Mouse (Mus musculus) limb, embryonic 14.5 days (tissue): Measurements from ENCODE around the gene Rbfox1. TPM values are rescaled to one million over a fixed set of nuclear protein-coding genes. Genes with fewer than 3 reads are reported as not detected.

Experiments
- ATAC-seq: fragments of 200-750 bp; cut with Nextera tagmentation; 2 replicates; pipeline ENCODE4 v1.8.0; 2017; ENCODE audit warnings: low read depth, moderate number of reproducible peaks, moderate TSS enrichment; ENCODE audit not compliant: low FRiP score
- DNase-seq: peaks from one replicate; pipeline ENCODE4 v3.0.0-alpha.2; 2015; ENCODE audit warnings: low spot score
- H3K27ac ChIP-seq: fragments of 300-500 bp; sonication (generic); replicated peaks from 2 replicates; pipeline ENCODE4 v1.5.1; 2014; ENCODE audit warnings: low read depth, mild to moderate bottlenecking, low read length, moderate library complexity, mixed read lengths
- H3K27me3 ChIP-seq: fragments of 300-500 bp; sonication (generic); 2 replicates; pipeline ENCODE4 v1.6.1; 2014; ENCODE audit warnings: low read length, mixed read lengths; ENCODE audit not compliant: control insufficient read depth, insufficient read depth
- H3K36me3 ChIP-seq: fragments of 300-500 bp; sonication (generic); 2 replicates; pipeline ENCODE4 v1.6.1; 2014; ENCODE audit warnings: mild to moderate bottlenecking, low read length, moderate library complexity, mixed read lengths; ENCODE audit not compliant: control insufficient read depth, insufficient read depth
- H3K4me1 ChIP-seq: fragments of 300-500 bp; sonication (generic); 2 replicates; pipeline ENCODE4 v1.6.1; 2014; ENCODE audit warnings: antibody characterized with exemption, low read length, mixed read lengths; ENCODE audit not compliant: control insufficient read depth, insufficient read depth
- H3K4me2 ChIP-seq: fragments of 300-500 bp; sonication (generic); replicated peaks from 2 replicates; pipeline ENCODE4 v1.6.1; 2014; ENCODE audit warnings: low read depth, mild to moderate bottlenecking, low read length, moderate library complexity; ENCODE audit not compliant: severe bottlenecking
- H3K4me3 ChIP-seq: fragments of 300-500 bp; sonication (generic); replicated peaks from 2 replicates; pipeline ENCODE4 v1.5.1; 2014; ENCODE audit warnings: low read length
- H3K9ac ChIP-seq: fragments of 300-500 bp; sonication (generic); 2 replicates; pipeline ENCODE4 v1.6.1; 2014; ENCODE audit warnings: mild to moderate bottlenecking, low read depth, low read length, moderate library complexity; ENCODE audit not compliant: severe bottlenecking
- H3K9me3 ChIP-seq: fragments of 300-500 bp; sonication (generic); 2 replicates; pipeline ENCODE4 v1.6.1; 2016; ENCODE audit warnings: low read length; ENCODE audit not compliant: control insufficient read depth
- POLR2A ChIP-seq: fragments of 200-500 bp; IDR thresholded peaks from 2 replicates; pipeline ENCODE4 v1.8.0; 2012; ENCODE audit warnings: inconsistent platforms, mild to moderate bottlenecking, moderate library complexity, borderline replicate concordance; ENCODE audit not compliant: insufficient read depth, insufficient read length; ENCODE audit errors: extremely low read depth
- WGBS: fragments of 180-500 bp; shearing (Covaris S2); extraction: QIAGEN DNeasy Blood & Tissue Kit; methylation state at CpG from one replicate; pipeline ENCODE4 v1.1.7; 2014; 5-methylcytosine and 5-hydroxymethylcytosine counted together
- polyA plus RNA-seq, 2 experiments: library from polyadenylated mRNA; depleted of rRNA in 1 of 2; stranded (reverse) in 1 of 2; unstranded in 1 of 2; fragments of >200 nt; fragmentation: Nextera tagmentation in 1 of 2; extraction: Ambion mirVana in 1 of 2; gene quantifications; 2 replicates each; pipeline versions ENCODE4 v1.2.1 to v1.2.3; 2012 to 2014

Rbfox1 gene
- polyA plus RNA-seq, 2 experiments, result 3.8 to 6.0 TPM

DNA sequence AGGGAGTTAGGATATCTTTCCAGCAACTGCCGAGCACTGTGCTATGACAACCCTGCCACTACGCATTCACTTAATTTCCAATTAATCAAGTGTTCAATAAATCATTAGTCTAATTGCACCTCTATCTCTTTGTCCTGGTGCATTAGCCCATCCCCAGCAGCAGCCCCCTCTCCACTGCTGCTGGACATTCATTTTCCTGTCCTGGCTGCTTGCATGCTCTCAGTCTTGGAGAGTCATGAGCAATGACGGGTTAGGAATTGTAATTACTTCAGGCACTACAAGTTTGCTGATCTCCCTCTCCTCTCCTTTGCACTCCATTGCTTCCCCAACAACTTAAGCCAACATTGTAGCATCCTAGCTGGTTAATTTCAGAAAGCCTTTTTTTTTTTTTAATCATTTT, 646.3 kb downstream of the Rbfox1 start:
- ATAC-seq, result no peak
- no peak overlapping the region for H3K4me2 ChIP-seq
- no peaks in the 10 kb centered on the region for H3K36me3 ChIP-seq
- no peaks in the 10 kb centered on the region for H3K9me3 ChIP-seq
- DNase-seq, result no peak
- H3K4me1 ChIP-seq, result no peaks in the 10 kb centered on the region
- no peak overlapping the region for H3K27ac ChIP-seq
- 68% methylated on average over 3 of the region's 3 CpGs for WGBS
- no peak for TF ChIP-seq POLR2A
- H3K9ac ChIP-seq, result no peak overlapping the region
- no peaks in the 10 kb centered on the region for H3K27me3 ChIP-seq
- H3K4me3 ChIP-seq, result no peak overlapping the region

DNA sequence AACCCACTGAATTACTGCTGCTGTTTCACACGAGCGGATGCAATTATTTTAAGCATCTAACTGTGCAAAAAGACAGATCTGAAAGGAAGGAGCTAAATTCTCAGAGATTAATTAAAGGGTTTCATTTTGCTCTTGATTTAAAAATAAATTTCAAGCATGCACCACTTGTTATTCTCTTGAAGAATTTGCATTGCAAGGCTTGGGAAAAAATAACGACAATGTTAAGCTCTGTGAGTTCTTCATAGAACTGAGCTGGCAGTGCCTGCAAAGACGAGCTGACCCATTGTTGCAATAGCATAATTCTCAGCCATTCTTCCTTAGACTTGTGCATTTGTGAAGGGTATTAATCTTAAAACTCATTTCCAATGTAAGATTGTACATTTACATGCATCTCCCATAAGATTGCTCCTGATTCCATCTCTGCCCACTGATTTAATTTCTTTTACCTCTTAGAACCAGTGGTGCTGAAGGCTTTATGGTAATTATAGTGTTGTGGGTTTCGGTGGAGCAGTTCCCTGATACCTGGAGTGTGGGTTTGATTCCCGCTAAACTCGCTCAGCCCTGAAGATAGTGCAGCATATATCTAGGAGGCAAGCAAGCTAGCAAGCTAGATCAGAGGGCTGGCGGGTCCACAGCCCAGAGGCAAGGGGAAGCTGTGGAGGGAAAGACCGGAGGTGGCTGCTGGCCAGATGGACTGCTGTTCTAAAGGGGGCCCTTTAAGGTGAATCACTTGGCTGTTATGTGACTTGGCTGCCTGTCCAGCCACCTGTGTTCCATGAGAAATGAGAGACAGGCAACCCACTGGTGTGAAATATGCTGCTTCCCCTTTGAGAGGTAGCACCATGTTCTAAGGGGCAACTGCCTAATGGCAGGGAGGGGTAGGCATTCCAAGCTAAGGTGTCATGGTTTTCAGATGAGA, 647.2 kb downstream of the Rbfox1 start:
- H3K27ac ChIP-seq, result no peak overlapping the region
- no peak for TF ChIP-seq POLR2A
- ATAC-seq (no peak), DNase-seq (no peak)
- no peak overlapping the region for H3K4me3 ChIP-seq
- no peaks in the 10 kb centered on the region for H3K4me1 ChIP-seq
- H3K9me3 ChIP-seq, result no peaks in the 10 kb centered on the region
- no peak overlapping the region for H3K9ac ChIP-seq
- no peaks in the 10 kb centered on the region for H3K27me3 ChIP-seq
- no peaks in the 10 kb centered on the region for H3K36me3 ChIP-seq
- WGBS, result 74% methylated on average over 9 of the region's 9 CpGs
- H3K4me2 ChIP-seq, result no peak overlapping the region

DNA sequence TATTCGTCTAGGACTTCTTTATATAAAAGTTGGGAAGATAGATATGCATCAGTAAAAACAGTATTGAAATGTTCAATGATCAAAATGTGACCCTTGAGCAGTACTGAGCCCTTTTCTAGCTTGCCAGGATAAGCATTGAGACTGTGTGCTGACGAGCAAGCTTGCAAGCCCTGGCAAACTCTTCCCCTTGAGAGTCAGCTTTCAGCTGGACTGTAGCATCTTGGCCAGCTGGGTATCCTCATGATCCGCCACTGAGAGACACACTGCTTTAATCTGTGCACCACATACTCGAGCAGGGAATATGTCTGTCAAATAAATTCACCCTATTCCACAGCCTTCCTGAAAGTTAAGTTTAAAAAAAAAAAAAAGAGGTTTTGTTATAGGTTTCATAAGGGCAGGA, 670.6 kb downstream of the Rbfox1 start:
- no peak for ATAC-seq
- no peaks in the 10 kb centered on the region for H3K9me3 ChIP-seq
- H3K4me3 ChIP-seq, result no peak overlapping the region
- H3K4me1 ChIP-seq, result no peaks in the 10 kb centered on the region
- WGBS, result 59% methylated on average over 4 of the region's 4 CpGs
- no peak overlapping the region for H3K9ac ChIP-seq
- H3K27me3 ChIP-seq, result no peaks in the 10 kb centered on the region
- no peak overlapping the region for H3K27ac ChIP-seq
- TF ChIP-seq POLR2A, result no peak
- H3K36me3 ChIP-seq, result no peaks in the 10 kb centered on the region
- DNase-seq, result no peak
- no peak overlapping the region for H3K4me2 ChIP-seq

DNA sequence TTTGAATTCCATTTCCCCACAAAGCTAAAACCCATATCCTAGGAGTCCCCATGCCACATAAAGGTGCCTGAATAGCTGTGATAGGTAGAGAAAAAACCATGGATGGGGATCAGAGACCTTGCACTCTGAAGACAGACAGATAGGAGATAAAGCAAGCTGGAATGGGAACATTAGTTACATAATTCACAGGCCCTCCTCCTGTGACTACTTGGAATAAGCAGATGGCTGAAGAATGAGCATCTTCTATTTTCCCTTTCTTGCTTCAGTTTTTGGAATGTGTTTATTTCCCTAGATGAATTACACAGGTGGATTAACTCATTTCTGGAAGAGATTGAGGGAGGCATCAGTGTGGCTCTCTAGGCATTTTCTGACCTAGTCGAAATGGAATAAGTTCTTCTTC, 672.6 kb downstream of the Rbfox1 start:
- Histone ChIP-seq H3K27ac (no peak overlapping the region), H3K4me2 (no peak overlapping the region), H3K4me3 (no peak overlapping the region), H3K4me1 (no peaks in the 10 kb centered on the region), H3K9me3 (no peaks in the 10 kb centered on the region), H3K27me3 (no peaks in the 10 kb centered on the region), H3K9ac (no peak overlapping the region), H3K36me3 (no peaks in the 10 kb centered on the region)
- ATAC-seq, result no peak
- WGBS, result 74% methylated on average over 1 of the region's 1 CpGs
- no peak for DNase-seq
- TF ChIP-seq POLR2A, result no peak

- Histone ChIP-seq H3K9ac (no peak overlapping the region), H3K27ac (no peak overlapping the region), H3K4me2 (no peak overlapping the region), H3K36me3 (no peaks in the 10 kb centered on the region), H3K27me3 (no peaks in the 10 kb centered on the region), H3K4me1 (no peaks in the 10 kb centered on the region), H3K9me3 (no peaks in the 10 kb centered on the region), H3K4me3 (no peak overlapping the region)
- no peak for TF ChIP-seq POLR2A
- WGBS, result 88% methylated on average over 2 of the region's 2 CpGs
- DNase-seq (no peak), ATAC-seq (no peak)
Observed at GRCm38 (mm10) chr16:6584700-6585099, 699.5 kb downstream of the Rbfox1 start.
